Mouse (Mus musculus): ENCODE results near the gene Mapkapk2. TPM values are rescaled to one million over a fixed set of nuclear protein-coding genes. Genes with fewer than 3 reads are reported as not detected.

The Mapkapk2 gene
- total and polyA plus RNA-seq, 3 experiments: 53.2 to 85.4 TPM; not detected in 1

- TF ChIP-seq EP300 (IDR thresholded peaks at IDR 0.05; ENCODE audit: low read depth in 1 of 2, low read length in 2 of 2): peak; percentile 97 to 99
- peak; percentile 80; the same call in 1 of the 2 replicates for TF ChIP-seq MAFK (IDR thresholded peaks at IDR 0.05; ENCODE audit: borderline replicate concordance, low read depth, low read length)
- TF ChIP-seq POLR2AphosphoS5 (IDR thresholded peaks at IDR 0.05; ENCODE audit: borderline replicate concordance, low read depth, low read length): no peak
- no peak for TF ChIP-seq POLR2A (IDR thresholded peaks at IDR 0.05; ENCODE audit: control insufficient read depth in 1 of 2, insufficient read depth in 1 of 2, low read depth in 1 of 2, low read length in 2 of 2, poor library complexity in 1 of 2)
Measured at GRCm38 (mm10) chr1:131125987-131126744, 28.5 kb upstream of the Mapkapk2 start (continued).

GRCm38 (mm10) chr1:131123522-131124265 is 26.1 kb upstream of the Mapkapk2 start:
- no peak overlapping the region for H3K4me3 ChIP-seq (ENCODE audit: control insufficient read depth in 1 of 2, insufficient read depth in 1 of 2, low read depth in 2 of 2, low read length in 2 of 2)
- H3K4me1 ChIP-seq (ENCODE audit: control insufficient read depth in 1 of 2, insufficient read depth in 2 of 2, low read length in 2 of 2): peaks cover 9 to 21% of the 10 kb centered on the region in 2 experiments
- H3K27ac ChIP-seq (ENCODE audit: control insufficient read depth, low read depth, low read length): no peak overlapping the region
- no peak for DNase-seq (ENCODE audit: low read depth, low spot score)
- H3K9me3 ChIP-seq (replicated peaks; ENCODE audit: insufficient read depth, low read length): no peaks in the 10 kb centered on the region
- no peaks in the 10 kb centered on the region for H3K27me3 ChIP-seq (ENCODE audit: control insufficient read depth in 1 of 2, insufficient read depth in 2 of 2, low read length in 2 of 2)
- H3K79me2 ChIP-seq (ENCODE audit: control insufficient read depth, insufficient read depth, low read length, poor library complexity): no peaks in the 10 kb centered on the region
- TF ChIP-seq POLR2A (IDR thresholded peaks at IDR 0.05; ENCODE audit: control insufficient read depth in 1 of 2, insufficient read depth in 1 of 2, low read depth in 1 of 2, low read length in 2 of 2, poor library complexity in 1 of 2) (no peak), POLR2AphosphoS5 (IDR thresholded peaks at IDR 0.05; ENCODE audit: borderline replicate concordance, low read depth, low read length) (no peak), CHD1 (IDR thresholded peaks at IDR 0.05; ENCODE audit: low read depth, low read length) (no peak), ZC3H11A (IDR thresholded peaks at IDR 0.05; ENCODE audit: low read depth, low read length) (no peak), MAZ (IDR thresholded peaks at IDR 0.05; ENCODE audit: low read depth, low read length) (no peak), ETS1 (IDR thresholded peaks at IDR 0.05; ENCODE audit: low read depth, low read length) (no peak), RAD21 (IDR thresholded peaks at IDR 0.05; ENCODE audit: low read depth, low read length) (no peak), MYB (IDR thresholded peaks at IDR 0.05; ENCODE audit: low read depth, low read length) (no peak), SMC3 (IDR thresholded peaks at IDR 0.05; ENCODE audit: low read depth, low read length) (no peak), TAL1 (IDR thresholded peaks at IDR 0.05; ENCODE audit: low read length) (no peak), RCOR1 (IDR thresholded peaks at IDR 0.05; ENCODE audit: low read depth, low read length) (no peak), NELFE (IDR thresholded peaks at IDR 0.05; ENCODE audit: low read depth, low read length) (no peak), E2F4 (IDR thresholded peaks at IDR 0.05; ENCODE audit: borderline replicate concordance, low read depth, low read length) (no peak)
- peaks cover 7 to 21% of the 10 kb centered on the region in 2 experiments for H3K36me3 ChIP-seq (ENCODE audit: control insufficient read depth in 1 of 2, insufficient read depth in 2 of 2, low read length in 2 of 2)
- no peak overlapping the region for H3K9ac ChIP-seq (ENCODE audit: control insufficient read depth, low read depth, low read length, poor library complexity, severe bottlenecking)

DNA sequence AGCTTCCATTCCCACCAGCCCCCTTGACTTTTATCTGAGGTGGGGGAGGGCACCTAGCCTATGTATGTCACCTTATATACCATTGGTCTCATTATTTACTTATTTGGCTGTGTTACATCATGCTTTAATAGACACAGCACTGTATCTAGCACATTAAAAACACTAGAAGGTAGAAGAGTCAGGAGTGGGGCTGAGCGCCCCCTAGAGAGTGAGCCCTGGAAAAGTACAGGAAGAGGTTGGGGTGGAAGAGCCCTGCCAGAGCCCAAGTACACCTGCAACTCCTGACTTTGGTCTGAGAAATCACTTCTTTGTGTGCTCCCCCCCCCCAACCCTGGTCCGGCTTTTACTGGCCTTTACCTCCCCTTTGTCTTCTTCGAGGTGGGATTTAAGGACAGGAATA is 24.4 kb upstream of the Mapkapk2 start:
- Histone ChIP-seq H3K4me1 (ENCODE audit: control insufficient read depth in 1 of 2, insufficient read depth in 2 of 2, low read length in 2 of 2) (peaks cover 6 to 23% of the 10 kb centered on the region in 2 experiments), H3K9ac (ENCODE audit: control insufficient read depth, low read depth, low read length, poor library complexity, severe bottlenecking) (no peak overlapping the region), H3K27ac (ENCODE audit: control insufficient read depth, low read depth, low read length) (no peak overlapping the region), H3K36me3 (ENCODE audit: control insufficient read depth in 1 of 2, insufficient read depth in 2 of 2, low read length in 2 of 2) (peaks cover 0 to 18% of the 10 kb centered on the region in 2 experiments; a peak in 2 of 4 replicates), H3K9me3 (replicated peaks; ENCODE audit: insufficient read depth, low read length) (no peaks in the 10 kb centered on the region), H3K27me3 (ENCODE audit: control insufficient read depth in 1 of 2, insufficient read depth in 2 of 2, low read length in 2 of 2) (no peaks in the 10 kb centered on the region), H3K4me3 (ENCODE audit: control insufficient read depth in 1 of 2, insufficient read depth in 1 of 2, low read depth in 2 of 2, low read length in 2 of 2) (no peak overlapping the region), H3K79me2 (ENCODE audit: control insufficient read depth, insufficient read depth, low read length, poor library complexity) (no peaks in the 10 kb centered on the region)
- peak; percentile 62 for DNase-seq (ENCODE audit: low read depth, low spot score)
- TF ChIP-seq RAD21 (IDR thresholded peaks at IDR 0.05; ENCODE audit: low read depth, low read length) (peak; percentile 23), CTCF (IDR thresholded peaks at IDR 0.05 in 2 of 3, conservative IDR thresholded peaks at IDR 0.05 in 1 of 3; ENCODE audit: control insufficient read depth in 1 of 3, insufficient read depth in 1 of 3, low read depth in 2 of 3, low read length in 3 of 3, poor library complexity in 1 of 3, severe bottlenecking in 1 of 3) (peak; percentile 66 to 81 (median 75)), RCOR1 (IDR thresholded peaks at IDR 0.05; ENCODE audit: low read depth, low read length) (no peak), E2F4 (IDR thresholded peaks at IDR 0.05; ENCODE audit: borderline replicate concordance, low read depth, low read length) (no peak), NRF1 (IDR thresholded peaks at IDR 0.05; ENCODE audit: insufficient read depth, low read depth, low read length, poor library complexity, severe bottlenecking) (no peak), CHD1 (IDR thresholded peaks at IDR 0.05; ENCODE audit: low read depth, low read length) (no peak), MEF2A (IDR thresholded peaks at IDR 0.05; ENCODE audit: extremely low read depth, insufficient replicate concordance, low read depth, low read length, poor library complexity, severe bottlenecking) (no peak), SMC3 (IDR thresholded peaks at IDR 0.05; ENCODE audit: low read depth, low read length) (peak; percentile 43), CHD2 (IDR thresholded peaks at IDR 0.05; ENCODE audit: low read length) (no peak), MYC (IDR thresholded peaks at IDR 0.05; ENCODE audit: low read depth, low read length) (no peak), MAZ (IDR thresholded peaks at IDR 0.05; ENCODE audit: low read depth, low read length) (no peak), ELF1 (IDR thresholded peaks at IDR 0.05; ENCODE audit: low read depth, low read length) (peak; percentile 73), TBP (IDR thresholded peaks at IDR 0.05; ENCODE audit: low read depth, low read length) (no peak), ZMIZ1 (IDR thresholded peaks at IDR 0.05; ENCODE audit: low read depth, low read length) (no peak), MAX (IDR thresholded peaks at IDR 0.05; ENCODE audit: low read length) (no peak), MXI1 (IDR thresholded peaks at IDR 0.05; ENCODE audit: low read depth, low read length) (no peak), GATA1 (IDR thresholded peaks at IDR 0.05; ENCODE audit: low read depth, low read length) (no peak)
